Mouse (Mus musculus) liver, embryonic 16.5 days (tissue): Measurements from ENCODE around the gene 4921524J17Rik. TPM values are rescaled to one million over a fixed set of nuclear protein-coding genes. Genes with fewer than 3 reads are reported as not detected.

Experiments used
- ATAC-seq: fragments of 200-750 bp; cut with Nextera tagmentation; 2 replicates; pipeline ENCODE4 v1.8.0; 2017; ENCODE audit warnings: low read depth, mild to moderate bottlenecking, moderate number of reproducible peaks, moderate library complexity
- H3K27ac ChIP-seq: fragments of 300-500 bp; sonication (generic); 2 replicates; pipeline ENCODE4 v1.5.1; 2014; ENCODE audit warnings: mild to moderate bottlenecking, low read length
- H3K27me3 ChIP-seq: fragments of 300-500 bp; sonication (generic); 2 replicates; pipeline ENCODE4 v1.6.1; 2014; ENCODE audit warnings: low read depth, low read length, mixed read lengths; ENCODE audit not compliant: control insufficient read depth, insufficient read depth
- H3K36me3 ChIP-seq: fragments of 300-500 bp; sonication (generic); 2 replicates; pipeline ENCODE4 v1.6.1; 2014; ENCODE audit warnings: mild to moderate bottlenecking; ENCODE audit not compliant: control insufficient read depth, insufficient read depth
- H3K4me1 ChIP-seq: fragments of 300-500 bp; sonication (generic); 2 replicates; pipeline ENCODE4 v1.6.1; 2014; ENCODE audit warnings: low read depth, low read length, mixed read lengths; ENCODE audit not compliant: control insufficient read depth
- H3K4me2 ChIP-seq: fragments of 300-500 bp; sonication (generic); 2 replicates; pipeline ENCODE4 v1.6.1; 2014; ENCODE audit warnings: low read depth, low read length, mixed read lengths
- H3K4me3 ChIP-seq: fragments of 300-500 bp; sonication (generic); 2 replicates; pipeline ENCODE4 v1.5.1; 2014; ENCODE audit warnings: low read depth, mild to moderate bottlenecking, low read length
- H3K9ac ChIP-seq: fragments of 300-500 bp; sonication (generic); 2 replicates; pipeline ENCODE4 v1.6.1; 2014; ENCODE audit warnings: low read depth, low read length
- H3K9me3 ChIP-seq: fragments of 300-500 bp; sonication (generic); replicated peaks from 2 replicates; pipeline ENCODE4 v1.6.1; 2016; ENCODE audit warnings: low read length; ENCODE audit not compliant: control insufficient read depth
- WGBS: fragments of 180-500 bp; shearing (Covaris S2); extraction: QIAGEN DNeasy Blood & Tissue Kit; methylation state at CpG from one replicate; pipeline ENCODE4 v1.1.7; 2014; ENCODE audit not compliant: insufficient replicate concordance; 5-methylcytosine and 5-hydroxymethylcytosine counted together
- polyA plus RNA-seq: library from polyadenylated mRNA; unstranded; fragments of >200 nt; fragmentation: Nextera tagmentation; extraction: Ambion mirVana; gene quantifications from 2 replicates; pipeline ENCODE4 v1.2.1, GENCODE M21; 2015

4921524J17Rik gene
- polyA plus RNA-seq, result 14.5 and 17.0 TPM in 2 replicates

DNA sequence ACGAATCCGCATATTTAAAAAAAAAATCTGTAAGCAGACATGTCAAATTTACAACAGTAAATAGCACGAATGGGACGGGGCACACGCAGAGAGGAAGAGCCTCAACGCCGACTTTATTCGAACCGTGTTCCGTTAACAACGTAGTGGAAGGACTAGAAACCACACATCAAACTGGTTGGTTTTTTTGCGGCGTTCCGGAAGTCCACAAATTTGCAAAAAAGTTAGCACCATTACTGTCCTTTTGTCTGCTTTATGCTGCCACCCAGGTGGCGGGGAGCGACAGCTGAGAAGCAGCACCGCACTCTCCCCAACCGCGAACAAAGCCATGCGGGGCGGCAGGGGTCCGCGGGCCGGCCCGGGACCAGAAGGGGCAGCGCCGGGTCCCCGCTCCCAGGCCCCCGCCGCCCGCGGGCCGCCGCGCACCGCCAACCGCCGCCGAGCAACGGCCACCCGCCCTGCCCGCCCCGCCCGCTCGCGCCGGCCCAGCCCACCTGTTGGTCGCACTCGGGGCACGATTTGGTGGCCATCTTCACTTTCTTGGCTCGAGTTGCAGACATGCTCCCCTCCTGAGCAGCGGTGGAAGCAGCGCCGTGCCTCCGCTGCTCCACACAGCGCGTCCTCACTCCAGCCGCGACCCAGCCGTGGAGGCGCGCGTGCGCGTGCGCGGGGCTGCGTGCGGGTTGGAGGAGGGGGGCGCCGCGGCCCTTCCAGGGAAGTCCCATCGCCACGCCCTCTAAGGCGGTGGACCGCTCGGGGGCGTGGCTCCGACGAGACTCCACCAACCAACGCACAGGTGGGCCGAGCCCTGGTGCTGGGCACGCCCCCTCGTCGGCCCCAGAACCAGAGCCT, at the start of gene 4921524J17Rik:
Gene 4921524J17Rik, minus strand, starts transcription at position 666 of the 849 bp plus-strand sequence.
- Histone ChIP-seq H3K4me1 (peaks cover 35% of the 10 kb centered on the region), H3K4me3 (peak within 1 kb of the TSS; percentile 92), H3K4me2 (peak within 1 kb of the TSS; percentile 68), H3K27me3 (no peaks in the 10 kb centered on the region), H3K9me3 (no peaks in the 10 kb centered on the region), H3K27ac (peak within 1 kb of the TSS; percentile 96), H3K9ac (peak within 1 kb of the TSS; percentile 91), H3K36me3 (no peaks in the 10 kb centered on the region)
- under 1% methylated on average over 83 of the region's 85 CpGs for WGBS
- peak; percentile 99 for ATAC-seq

DNA sequence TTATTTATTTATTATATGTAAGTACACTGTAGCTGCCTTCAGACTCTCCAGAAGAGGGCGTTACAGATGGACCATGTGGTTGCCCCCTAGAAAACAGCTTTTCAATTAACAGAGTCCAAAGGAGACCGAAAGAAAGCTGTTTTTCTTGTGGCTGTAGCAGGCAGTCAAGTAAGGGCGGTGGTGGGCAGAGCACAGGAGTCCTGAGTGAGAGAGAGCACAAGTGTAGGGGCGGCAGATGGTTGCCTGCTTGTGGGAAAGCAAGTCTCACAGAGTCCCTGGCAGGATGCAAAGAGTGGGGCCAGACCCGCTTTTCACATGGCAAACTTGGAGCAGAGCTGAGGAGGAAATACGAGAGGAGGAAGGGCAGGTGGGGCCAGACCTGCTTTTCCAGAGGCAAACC, 49.8 kb upstream of the 4921524J17Rik start:
- Histone ChIP-seq H3K4me1 (no peaks in the 10 kb centered on the region), H3K36me3 (no peaks in the 10 kb centered on the region), H3K27ac (no peak overlapping the region), H3K9ac (no peak overlapping the region), H3K9me3 (no peaks in the 10 kb centered on the region), H3K27me3 (no peaks in the 10 kb centered on the region), H3K4me3 (no peak overlapping the region), H3K4me2 (no peak overlapping the region)
- WGBS, result 61% methylated on average over 6 of the region's 6 CpGs
- no peak for ATAC-seq

DNA sequence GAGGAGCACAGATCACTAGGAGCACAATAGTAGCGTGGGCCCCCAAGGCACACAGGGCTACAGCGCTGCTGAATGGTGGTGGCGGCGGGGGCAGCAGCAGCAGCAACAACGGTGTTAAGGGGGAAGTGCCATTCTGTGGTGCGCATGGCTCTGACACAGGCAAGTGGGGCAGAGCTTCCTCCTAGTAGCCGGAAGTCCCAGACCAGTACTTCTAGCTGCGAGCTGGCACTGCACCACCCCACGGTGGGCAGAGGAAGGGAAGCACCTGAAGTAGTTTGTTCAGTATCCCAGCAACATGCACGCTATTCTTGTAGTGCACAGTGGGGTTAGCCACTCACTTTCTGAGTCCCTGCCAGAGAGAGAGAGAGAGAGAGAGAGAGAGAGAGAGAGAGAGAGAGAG, 49.3 kb upstream of the 4921524J17Rik start:
- Histone ChIP-seq H3K4me3 (no peak overlapping the region), H3K9ac (no peak overlapping the region), H3K4me2 (peak overlapping the region; percentile 20; the same call in 1 of the 2 replicates), H3K4me1 (no peaks in the 10 kb centered on the region), H3K36me3 (no peaks in the 10 kb centered on the region), H3K9me3 (no peaks in the 10 kb centered on the region), H3K27ac (no peak overlapping the region), H3K27me3 (no peaks in the 10 kb centered on the region)
- ATAC-seq, result no peak
- WGBS, result 16% methylated on average over 10 of the region's 10 CpGs

DNA sequence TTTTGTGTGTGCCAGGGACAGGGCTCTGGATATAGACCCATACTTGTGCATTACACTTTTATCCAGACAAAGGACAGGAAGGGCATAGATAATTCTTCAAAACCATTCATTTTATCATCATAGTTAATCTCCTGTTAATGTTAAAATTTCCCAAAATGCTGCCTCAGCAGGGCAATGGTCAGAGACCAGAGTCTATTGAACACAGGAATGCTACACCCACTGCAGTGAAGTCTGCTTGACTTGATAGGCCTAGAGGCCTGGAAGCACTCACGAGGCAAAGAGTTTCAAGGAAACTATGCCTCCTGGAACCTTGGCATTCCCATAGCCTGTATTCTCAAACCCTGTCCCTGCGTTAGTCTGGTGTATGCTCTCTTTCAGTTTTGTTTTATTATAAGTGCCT, 47.1 kb upstream of the 4921524J17Rik start:
- no peaks in the 10 kb centered on the region for H3K36me3 ChIP-seq
- H3K27ac ChIP-seq, result no peak overlapping the region
- WGBS, result 59% methylated on average over 2 of the region's 2 CpGs
- H3K4me1 ChIP-seq, result no peaks in the 10 kb centered on the region
- no peak overlapping the region for H3K4me3 ChIP-seq
- H3K9me3 ChIP-seq, result no peaks in the 10 kb centered on the region
- no peak overlapping the region for H3K9ac ChIP-seq
- no peak overlapping the region for H3K4me2 ChIP-seq
- ATAC-seq, result no peak
- no peaks in the 10 kb centered on the region for H3K27me3 ChIP-seq

DNA sequence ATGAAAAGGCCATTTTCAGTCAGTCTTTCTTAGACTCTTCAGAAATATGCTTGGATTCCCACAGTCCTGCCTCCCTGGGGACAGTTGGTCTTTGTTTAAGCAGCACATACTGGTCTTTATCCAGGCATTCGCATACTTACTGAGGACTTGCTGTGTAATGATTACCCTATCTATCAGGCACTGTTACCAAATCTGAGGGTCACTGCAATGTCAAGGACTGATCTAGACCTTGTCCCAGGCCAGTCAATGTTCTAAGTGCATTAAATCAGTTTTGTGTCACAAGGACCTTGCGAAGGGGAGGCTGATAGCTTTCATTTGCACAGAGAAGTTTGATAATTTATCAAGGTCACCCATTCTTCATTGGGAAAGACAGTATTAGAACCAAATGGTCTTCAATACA, 45.8 kb upstream of the 4921524J17Rik start:
- peak; percentile 84 for ATAC-seq
- H3K27ac ChIP-seq, result peak overlapping the region; percentile 25

DNA sequence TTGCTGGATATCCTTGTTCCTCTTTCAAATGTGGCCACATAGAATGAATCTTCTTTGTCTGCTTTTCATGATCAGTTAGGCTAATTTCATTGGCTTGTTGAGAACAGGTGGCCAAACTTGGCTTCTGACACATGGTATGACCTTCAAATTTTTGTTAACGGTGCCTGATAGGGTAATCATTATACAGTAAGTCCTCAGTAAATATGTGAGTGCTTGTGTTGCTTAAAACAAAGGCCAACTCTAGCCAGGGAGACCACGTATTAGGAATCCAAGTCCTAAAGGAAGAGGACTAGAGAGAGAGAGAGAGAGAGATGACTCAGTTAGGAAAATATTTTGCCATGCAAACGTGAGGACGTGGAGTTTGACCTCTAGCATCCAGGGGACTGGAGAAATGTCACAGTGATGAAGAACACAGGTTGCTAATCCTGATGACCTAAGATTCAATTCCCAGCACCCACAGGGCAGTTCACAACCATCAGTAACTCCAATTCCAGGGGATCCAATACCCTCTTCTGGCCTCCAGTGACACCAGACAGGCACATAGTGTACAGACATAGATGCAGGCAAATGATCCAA, 44.4 kb upstream of the 4921524J17Rik start:
- no peak overlapping the region for H3K9ac ChIP-seq
- no peaks in the 10 kb centered on the region for H3K4me1 ChIP-seq
- no peak overlapping the region for H3K4me2 ChIP-seq
- no peaks in the 10 kb centered on the region for H3K9me3 ChIP-seq
- peak overlapping the region; percentile 48 for H3K27ac ChIP-seq
- H3K36me3 ChIP-seq, result no peaks in the 10 kb centered on the region
- H3K27me3 ChIP-seq, result no peaks in the 10 kb centered on the region
- H3K4me3 ChIP-seq, result no peak overlapping the region
- peak; percentile 65 for ATAC-seq
- 43% methylated on average over 4 of the region's 4 CpGs for WGBS

More for the DNA sequence above, 45.8 kb upstream of the 4921524J17Rik start:
- Histone ChIP-seq H3K36me3 (no peaks in the 10 kb centered on the region), H3K4me3 (no peak overlapping the region), H3K4me1 (no peaks in the 10 kb centered on the region), H3K27me3 (no peaks in the 10 kb centered on the region), H3K4me2 (no peak overlapping the region), H3K9ac (no peak overlapping the region), H3K9me3 (no peaks in the 10 kb centered on the region)
- 51% methylated on average over 2 of the region's 2 CpGs for WGBS

DNA sequence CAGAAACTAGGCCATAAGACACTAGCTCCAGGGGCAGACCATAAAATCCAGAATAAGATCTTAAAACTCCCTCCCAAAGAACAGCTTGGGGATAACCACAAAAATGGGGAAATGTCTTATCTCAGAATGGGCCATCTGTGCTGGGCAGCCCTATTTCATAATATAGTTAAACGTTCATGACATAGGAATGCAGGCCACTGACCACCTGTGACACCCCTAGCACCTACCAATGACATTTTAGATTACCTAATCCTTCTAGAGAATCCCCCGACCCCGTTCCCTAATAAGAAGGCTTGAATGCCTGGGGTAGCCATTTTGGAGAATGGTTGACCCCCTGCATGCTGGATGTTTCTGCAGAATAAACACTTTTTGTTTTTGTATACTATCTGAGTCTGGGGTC, 42.3 kb upstream of the 4921524J17Rik start:
- ATAC-seq, result no peak
- Histone ChIP-seq H3K9me3 (no peaks in the 10 kb centered on the region), H3K27me3 (no peaks in the 10 kb centered on the region), H3K4me1 (no peaks in the 10 kb centered on the region), H3K4me2 (no peak overlapping the region), H3K36me3 (no peaks in the 10 kb centered on the region), H3K4me3 (no peak overlapping the region), H3K27ac (no peak overlapping the region), H3K9ac (no peak overlapping the region)
- 40% methylated on average over 3 of the region's 3 CpGs for WGBS

DNA sequence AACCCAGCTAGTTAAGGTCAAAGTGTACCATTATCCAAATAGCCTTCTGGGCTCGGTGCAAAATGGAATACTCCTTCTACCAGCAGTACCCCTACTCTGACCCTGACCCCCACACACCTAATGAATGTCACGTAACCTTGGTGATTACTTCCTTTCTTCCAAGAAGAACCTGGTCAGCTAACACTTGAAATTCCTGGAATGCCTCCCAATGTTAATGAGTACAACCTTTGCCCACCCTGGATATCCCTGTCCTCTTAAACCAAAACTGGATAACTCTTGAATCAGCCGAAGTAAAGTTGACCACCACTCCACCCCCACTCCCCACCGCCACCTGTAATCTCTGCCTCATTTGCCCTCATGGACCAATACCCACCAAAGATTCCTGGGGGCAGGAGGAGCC, 40.6 kb upstream of the 4921524J17Rik start:
- Histone ChIP-seq H3K4me1 (no peaks in the 10 kb centered on the region), H3K27ac (no peak overlapping the region), H3K4me2 (no peak overlapping the region), H3K27me3 (no peaks in the 10 kb centered on the region), H3K9me3 (no peaks in the 10 kb centered on the region), H3K4me3 (no peak overlapping the region), H3K36me3 (no peaks in the 10 kb centered on the region), H3K9ac (no peak overlapping the region)
- WGBS, result 62% methylated on average over 4 of the region's 4 CpGs
- no peak for ATAC-seq

DNA sequence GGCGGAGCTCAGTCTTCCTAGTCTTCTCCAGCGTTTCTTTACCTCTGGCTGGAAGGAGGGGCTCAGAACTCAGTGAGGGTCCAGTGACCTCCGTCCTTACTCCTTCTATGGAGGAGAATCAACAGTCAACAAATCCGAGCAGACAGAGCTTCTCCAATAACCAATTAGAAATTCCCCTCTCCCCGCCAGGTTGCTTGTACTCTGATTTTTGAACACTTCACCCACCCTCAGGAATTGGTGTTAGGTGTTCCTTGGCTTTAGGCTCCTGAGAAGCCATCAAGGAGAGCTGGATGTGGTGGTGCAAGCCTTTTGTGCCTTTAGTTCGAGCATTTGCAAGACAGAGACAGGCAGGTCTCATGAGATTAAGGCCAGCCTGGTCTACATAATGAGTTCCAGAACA, 40.2 kb upstream of the 4921524J17Rik start:
- Histone ChIP-seq H3K4me1 (no peaks in the 10 kb centered on the region), H3K4me3 (no peak overlapping the region), H3K27me3 (no peaks in the 10 kb centered on the region), H3K9ac (no peak overlapping the region), H3K9me3 (no peaks in the 10 kb centered on the region), H3K4me2 (no peak overlapping the region), H3K36me3 (no peaks in the 10 kb centered on the region), H3K27ac (no peak overlapping the region)
- no peak for ATAC-seq
- WGBS, result 55% methylated on average over 6 of the region's 6 CpGs
